Mouse (Mus musculus): Measurements from ENCODE around the gene Spon2.

Gene Spon2

DNA sequence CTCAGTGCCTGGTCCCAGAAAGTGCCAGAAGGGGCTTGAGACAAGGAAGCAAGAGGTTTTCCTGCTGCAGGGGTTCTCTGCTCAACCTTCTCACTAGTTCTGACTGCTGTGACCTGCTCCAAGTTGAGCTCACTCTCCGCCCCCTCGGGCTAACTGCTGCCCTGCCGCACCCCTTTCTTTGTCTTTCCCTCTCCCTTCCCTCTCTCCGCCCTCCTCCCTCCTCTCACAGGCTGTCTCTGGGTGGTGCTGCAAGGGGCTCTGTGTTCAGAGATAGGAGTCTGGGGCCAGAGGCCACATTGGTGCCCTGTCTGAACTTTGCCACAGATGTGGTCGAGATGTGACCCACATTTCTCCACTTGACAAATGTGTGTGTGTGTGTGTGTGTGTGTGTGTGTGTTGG, at the start of gene Spon2:
TSS of gene Spon2 (minus strand) at position 375 of the 400 bp plus-strand sequence.
- no peak for DNase-seq (ENCODE audit: low read depth, low spot score)

DNA sequence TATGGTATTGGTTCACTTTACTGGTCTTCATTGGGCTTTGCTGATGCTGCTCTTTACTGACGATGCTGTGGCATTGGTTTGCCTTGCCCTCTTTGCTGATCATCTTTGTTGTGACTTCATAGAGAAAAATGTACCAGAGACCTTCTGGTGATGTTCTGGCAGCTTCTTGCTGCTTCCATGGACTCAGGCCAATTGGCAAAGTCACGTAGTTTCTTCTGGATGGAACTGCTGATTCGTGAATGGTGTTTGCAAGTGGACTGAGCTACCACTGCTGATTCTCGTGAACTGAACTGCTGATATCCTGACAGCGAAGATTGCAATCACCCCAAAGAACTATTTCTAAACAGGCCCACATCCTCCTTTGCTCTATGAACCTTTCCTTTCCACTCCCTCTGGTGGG, 36.2 kb upstream of the Spon2 start:
- DNase-seq (ENCODE audit: low read depth, low spot score): no peak

DNA sequence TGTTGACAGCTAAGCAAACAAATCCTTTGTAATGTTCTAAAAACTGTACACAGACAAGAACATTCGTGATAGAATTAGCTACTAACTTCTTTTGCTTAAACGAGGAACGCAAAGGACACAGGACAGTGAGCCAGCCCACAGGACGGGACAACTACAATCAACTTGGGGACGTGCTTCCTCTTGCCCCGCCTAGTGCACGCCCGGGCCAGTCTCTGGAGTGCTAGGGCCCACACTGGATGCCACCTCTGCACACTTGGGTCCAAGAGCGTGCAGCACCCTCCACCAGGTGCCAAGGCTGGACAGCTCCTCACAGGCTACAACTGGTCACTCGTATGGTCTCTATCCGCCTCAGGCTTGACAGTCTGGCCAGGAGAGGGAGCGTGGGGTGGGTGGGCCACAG, 29.9 kb upstream of the Spon2 start:
- no peak for DNase-seq (ENCODE audit: low read depth, low spot score)

DNA sequence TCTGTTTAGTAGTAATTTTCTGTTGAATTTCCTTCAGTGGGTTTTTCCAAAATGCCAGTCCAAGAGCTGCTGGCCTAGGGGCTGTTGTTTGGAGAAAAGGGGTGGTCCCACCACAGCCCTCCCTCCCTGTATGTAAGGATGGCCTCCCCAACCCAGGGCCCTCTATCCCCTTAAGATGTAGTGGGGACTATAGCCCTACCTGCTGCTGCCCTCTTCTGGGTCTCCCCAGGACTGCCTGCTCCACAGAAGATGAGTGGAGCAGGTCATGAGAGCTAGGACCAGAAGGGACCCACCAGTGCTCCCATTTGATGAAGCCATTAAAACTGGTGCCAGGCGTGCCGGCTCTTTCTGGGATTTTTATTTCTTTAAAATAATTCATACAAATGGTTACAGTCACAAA, 29.1 kb upstream of the Spon2 start:
- DNase-seq (ENCODE audit: low read depth, low spot score): no peak

DNA sequence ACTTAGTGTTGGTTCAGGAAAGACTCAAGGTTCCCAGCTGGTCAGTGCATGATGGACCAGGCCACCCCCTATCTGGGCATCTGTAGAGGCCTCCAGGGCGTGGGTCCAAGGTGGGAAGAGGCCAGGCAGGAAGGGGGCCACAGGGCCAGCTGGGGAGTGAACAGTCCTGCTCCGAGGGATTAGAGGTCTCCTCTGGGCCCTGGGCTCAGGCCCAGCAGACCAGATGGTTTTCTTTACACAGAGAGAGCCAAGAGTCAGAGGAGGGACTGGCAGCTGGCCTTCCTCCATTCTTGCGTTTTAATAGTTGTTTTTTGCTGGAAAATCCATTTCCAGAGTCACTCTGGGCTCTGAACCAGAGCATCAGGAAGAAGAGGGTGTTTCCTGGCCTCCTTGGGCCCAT, 27.4 kb upstream of the Spon2 start:
- DNase-seq (ENCODE audit: low read depth, low spot score): no peak

DNA sequence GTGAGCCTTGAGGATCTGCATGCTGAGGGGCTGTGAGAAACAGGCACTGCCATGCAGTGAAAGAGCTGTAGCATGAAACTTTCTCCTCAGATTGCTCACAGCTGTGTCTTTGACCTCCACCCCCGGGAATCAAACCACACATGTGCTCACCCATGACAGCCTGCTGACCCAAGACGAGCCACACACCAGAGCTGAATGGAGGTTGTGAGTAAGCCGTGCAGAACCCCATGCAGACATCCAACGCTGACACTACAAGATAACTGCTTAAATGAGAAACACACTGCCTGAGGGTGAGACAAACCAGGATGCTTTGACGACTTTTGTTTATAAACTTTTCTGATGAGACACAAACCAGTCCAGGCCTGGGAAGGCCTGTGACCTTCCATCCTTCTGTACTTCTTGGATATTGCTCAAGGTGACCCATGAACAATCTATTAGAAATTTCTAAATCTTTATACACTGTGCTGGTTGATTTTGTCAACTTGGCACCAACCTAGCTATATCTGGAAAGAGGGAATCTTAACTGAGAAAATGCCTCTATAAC, 26.2 kb upstream of the Spon2 start:
- DNase-seq (ENCODE audit: low read depth, low spot score): no peak

DNA sequence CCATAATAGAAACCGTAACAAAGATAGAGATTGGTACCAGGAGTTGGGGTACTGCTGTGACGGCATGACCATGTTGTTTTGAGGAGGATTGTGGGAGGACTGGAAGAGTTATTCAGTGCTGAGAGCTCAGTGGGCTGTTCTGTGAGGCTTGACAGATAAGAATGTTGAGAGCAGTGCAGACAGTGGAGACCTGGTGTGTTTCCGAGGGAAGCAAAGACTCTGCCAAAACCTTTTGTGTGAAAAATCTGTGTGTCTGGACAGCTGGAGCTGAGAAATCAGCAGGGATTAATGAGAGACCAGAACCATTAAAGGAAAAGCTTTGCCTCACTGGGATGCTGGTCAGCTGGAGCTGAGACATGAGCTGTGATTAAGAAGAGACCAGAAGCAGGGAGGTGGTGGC, 21.7 kb upstream of the Spon2 start:
- no peak for DNase-seq (ENCODE audit: low read depth, low spot score)

DNA sequence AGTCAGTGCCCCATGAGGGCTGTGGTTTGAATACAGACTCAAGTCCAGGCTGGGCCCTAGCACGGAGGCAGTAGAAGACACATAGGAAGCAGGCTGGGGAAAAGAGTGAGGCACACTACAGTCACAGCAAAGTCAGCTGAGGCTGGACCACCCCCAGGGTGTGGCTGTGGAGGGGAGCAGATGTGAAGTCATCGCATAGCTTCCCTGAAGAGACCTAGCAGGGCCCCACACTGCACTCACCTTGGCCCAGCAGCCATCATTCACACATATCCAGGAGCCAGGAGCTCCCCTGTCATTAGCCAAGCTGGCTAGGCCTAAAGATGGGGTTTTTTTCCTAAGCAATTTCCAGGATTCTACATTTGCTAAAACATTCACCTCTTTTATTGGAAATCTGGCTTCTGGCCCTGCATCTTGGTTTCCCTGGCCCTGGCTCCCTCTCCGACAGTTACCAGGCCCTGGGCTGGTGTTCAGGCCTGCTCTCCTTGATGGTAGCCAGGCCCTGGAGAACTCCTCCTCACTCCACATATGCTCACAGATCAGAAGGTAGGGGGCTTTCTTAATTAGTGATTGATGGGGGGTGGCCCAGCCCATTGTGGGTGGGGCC, 21.0 kb upstream of the Spon2 start:
- no peak for DNase-seq (ENCODE audit: low read depth, low spot score)

DNA sequence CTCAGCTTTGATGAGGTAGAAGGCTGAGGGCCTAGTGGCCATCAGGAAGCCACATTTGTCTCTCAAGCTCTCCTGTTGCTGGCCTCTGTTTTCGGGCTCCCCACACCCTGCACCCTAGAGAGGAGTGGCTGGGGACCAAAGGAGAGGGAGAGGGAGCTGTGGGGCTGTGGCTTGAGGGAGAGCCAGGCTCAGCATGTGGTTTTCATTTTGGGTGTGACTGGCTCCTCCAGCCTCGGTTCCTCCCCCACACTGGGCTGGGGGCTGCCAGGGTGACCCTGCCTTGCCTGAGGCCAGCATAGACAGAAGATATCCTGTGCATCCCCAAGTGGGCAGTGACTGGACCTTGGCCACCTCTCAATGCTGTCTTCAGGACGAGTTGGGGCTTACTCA, 20.0 kb upstream of the Spon2 start:
- no peak for DNase-seq (ENCODE audit: low read depth, low spot score)

DNA sequence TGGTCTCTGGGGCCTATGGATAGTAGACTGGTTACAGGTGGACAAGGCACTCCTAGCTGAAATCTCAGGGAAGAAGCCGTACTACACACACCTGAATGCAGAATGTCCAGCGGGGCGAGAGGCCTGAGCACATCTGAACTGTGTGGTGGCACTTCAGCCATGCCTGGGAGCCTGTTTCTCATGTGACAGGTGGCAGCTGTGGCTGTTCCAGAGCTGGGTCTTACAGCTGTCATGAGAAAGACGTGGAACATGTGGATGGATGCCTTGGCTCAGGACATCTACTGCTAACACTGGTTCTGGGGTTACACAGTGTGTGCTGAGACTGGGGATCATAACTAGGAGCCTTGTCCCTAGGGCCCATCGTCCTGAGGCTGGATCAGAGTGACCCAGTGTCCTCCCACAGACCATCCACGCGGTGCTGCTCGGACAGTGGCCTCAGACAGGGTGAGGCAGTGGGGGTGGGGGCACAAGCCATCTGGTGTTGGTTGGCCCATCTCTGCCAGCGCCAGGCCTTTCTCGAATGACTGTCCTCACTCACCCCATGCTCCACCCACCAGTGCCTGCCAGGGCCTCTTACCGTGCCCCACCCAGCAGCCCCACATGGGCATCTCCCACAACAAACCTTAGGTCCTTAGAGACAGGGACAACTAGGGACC, 19.5 kb upstream of the Spon2 start:
- no peak for DNase-seq (ENCODE audit: low read depth, low spot score)

DNA sequence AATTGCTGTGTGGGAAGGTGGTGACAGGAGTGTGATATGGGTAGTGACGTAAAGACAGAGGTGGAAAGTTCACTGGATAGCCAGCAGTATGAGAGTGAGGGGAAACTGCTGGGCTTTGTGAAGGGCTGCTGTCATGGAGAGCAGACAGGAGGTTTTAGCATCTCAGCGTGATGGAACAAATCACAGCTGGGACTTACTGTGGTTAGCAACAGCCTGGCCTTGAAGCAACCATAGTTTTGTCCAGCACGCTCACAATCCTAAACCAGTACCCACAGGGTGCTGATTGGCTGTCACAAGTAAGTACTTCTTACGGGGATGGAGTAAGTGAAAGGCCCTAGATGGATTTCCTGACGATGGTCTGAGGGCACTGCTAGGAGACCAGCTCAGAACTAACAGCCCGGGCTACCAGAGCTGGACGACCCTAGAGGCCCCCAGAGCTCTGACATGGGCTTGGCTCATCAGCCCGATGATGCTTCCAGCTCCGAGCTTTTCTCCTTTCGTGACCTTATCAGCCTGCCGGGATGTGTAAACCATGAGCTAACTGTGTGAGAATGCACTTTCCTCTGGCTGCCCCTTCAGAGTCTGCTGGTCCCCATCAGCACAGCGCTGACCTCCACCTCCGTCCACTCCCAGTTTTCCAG, 16.3 kb upstream of the Spon2 start:
- no peak for DNase-seq (ENCODE audit: low read depth, low spot score)

DNA sequence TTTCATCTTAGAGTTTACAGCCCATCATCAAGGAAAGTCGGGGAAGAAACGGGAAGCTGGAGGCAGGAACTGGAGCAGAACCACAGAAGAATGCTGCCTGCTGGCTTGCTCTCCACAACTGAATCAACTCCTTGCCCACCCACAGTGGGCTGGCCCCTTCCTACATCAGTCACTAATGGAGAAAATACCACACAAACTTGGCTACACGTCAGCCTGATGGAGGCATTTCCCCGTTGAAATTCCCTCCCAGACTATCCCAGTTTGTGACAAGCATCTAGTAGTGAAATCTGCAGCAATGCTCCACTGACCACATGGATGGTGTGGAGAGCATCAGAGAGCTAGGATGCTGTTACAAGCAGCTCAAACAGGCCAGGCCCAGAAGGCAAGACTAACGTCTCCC, 14.5 kb upstream of the Spon2 start:
- no peak for DNase-seq (ENCODE audit: low read depth, low spot score)

DNA sequence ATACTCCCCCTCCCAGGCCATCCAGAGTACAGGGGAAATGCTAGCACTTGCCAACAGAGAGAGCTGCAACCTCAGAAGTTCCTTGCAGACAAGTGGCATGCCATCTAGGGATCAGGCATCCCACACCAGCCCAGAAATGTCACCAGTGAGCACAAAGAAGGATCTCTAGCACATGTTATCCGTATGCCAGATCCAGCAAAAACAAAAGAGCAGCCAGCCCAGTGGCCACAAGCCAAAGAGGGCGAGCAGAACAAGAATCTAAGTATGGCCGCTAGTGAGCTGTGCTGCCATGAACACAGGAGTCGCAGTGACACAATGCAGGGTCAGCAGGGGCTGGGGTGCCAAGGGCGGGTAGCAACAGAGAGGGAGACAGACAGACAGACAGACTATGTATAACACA, 12.0 kb upstream of the Spon2 start:
- no peak for DNase-seq (ENCODE audit: low read depth, low spot score)

DNA sequence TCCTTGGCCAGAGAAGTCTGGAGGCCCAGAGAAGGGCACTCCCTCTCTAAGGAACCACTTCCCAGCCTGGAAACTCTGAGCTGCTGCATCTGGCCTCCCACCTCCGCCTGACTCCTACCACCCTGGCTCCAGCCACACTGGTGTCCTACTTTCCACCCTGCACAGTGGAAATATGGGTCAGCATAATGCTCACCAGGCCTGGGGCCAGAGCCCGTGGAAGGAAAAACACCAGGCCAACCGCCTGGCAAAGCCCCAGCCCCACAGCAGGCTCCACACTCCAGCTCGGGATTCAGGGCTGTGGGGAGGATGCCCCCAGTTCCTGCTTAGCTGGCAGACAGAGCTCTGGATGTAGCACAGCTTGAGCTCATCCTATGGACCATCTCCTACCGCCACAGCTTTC, 10.2 kb upstream of the Spon2 start:
- no peak for DNase-seq (ENCODE audit: low read depth, low spot score)

DNA sequence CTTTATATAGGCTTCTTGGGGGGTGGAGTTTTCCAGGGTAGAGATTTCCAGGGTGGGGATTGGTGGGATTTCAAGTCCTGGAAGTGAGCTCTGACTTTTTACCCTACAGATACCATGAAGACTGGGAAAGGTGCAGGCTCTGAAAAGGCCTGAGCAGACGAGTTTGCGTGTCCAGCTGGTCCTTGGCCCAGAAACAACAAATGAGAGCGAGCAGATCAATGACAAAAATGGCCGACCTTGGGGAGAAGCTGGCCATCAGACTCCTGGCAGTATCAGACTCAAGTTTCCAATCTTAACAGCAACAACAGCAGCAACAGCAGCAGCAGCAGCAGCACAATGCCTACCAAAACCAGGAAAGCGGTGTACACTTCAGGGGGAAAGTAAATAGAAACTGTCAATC, 7.4 kb upstream of the Spon2 start:
- DNase-seq (ENCODE audit: low read depth, low spot score): no peak

DNA sequence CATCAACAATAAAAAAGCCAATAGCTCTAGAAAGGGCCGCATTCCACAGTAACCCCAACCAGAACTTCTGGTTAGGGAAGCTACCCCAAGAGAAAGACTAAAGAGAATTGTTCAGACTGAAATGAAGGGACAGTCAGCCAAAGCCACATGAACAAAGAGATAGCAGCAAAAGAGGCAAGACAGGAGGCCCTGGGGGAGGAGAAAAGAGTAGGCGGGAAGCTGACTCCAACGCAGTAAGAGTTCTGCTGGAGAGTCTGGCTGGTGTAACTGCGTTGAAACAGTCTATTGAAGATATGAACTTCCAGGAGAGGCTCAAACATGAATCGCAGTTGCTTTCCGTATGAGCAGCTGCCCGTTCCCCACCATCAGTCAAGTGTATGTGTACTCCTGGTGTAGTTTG, 6.2 kb upstream of the Spon2 start:
- DNase-seq (ENCODE audit: low read depth, low spot score): no peak

DNA sequence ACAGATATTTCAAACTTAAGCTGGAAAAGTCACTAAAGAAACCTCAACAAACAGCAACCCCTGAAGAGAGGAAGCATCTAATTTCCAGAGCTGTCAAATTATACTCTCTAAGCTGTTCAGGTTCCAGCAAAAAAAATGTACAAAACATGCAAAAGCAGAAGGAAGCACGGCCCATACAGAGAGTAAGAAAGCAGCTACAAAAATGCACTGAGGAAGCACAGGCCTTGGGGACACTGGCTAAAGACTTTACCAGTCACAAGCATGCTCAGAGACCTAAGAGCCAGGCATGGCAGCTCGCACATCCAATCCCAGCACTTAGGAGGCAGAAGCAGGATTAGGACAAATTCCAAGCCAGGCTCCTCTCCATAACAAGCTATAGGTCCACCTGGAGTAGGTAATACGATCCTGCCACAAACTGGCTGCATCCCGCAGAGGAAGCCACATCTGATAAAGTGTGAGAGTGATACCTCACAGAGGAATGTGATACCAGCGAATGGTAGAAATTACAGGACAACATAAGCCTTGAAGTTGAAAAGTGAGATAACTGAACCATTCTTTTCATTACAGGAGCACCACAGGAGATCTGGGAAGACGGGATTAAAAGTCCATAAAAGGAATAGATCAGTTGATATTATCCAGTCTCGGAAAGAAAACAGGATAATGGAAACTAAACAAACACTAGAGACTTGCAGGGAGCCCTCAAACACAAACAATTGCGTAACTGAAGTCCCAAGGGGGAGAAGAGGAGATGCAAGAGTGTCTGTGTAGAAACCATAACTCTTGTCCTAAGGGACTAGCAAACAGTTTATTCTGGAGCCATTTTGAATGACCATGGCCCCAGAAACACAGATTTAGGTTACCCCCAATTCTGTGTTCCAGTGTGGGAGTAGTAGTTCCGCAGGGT, 4.8 kb upstream of the Spon2 start:
- no peak for DNase-seq (ENCODE audit: low read depth, low spot score)

DNA sequence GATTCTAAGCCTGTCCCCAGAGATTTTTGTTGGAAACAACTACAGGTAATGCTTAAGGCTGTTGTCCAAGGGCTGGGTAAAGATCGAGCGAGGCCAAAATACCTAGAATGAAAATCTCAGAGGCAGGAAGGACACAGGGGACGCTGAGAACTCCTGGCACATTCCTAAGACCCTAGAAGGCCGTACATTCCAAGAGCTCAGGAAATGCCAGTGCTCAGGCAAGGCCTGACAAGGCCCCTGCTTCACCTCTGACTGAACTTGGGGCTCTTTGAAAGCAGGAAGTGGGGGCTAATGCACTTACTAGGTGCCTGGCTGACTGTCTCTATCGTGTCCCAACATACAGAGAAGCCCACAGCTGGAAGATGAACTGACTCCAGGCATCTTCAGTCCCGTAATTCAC, 4.1 kb upstream of the Spon2 start:
- DNase-seq (ENCODE audit: low read depth, low spot score): no peak

DNA sequence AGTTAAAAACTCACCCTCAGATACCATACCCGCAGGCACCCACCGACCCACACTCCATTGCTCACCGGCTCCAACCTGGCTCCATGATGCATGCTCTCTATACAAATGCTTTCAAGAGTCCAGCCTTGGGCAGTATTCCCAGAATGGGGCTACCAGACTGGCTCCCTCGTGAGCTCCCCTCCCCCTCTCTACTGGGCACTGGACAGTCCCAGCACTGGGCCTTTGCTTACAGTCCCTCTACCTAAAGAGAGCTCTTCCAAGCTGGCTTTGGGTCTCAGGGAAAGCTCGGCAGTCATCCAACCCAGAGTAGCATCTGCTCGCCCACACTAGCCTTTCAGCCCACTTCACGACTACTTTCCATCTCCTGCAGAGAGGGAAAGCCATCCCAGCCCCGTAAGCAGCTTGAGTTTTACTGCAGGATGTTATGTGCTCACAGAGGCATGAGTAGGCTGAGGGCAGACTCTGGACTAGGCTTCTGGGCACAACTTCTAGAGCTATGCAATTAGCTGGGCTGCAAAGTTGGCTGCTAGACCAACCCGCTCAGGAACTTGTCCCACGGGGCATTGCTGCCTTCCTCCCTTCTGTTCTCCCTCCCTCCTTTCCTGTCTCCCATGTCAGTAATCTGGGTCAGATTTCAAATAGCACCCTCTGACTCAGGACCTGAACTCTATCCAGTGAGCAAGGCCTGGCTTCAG, 2.2 kb upstream of the Spon2 start:
- no peak for DNase-seq (ENCODE audit: low read depth, low spot score)

DNA sequence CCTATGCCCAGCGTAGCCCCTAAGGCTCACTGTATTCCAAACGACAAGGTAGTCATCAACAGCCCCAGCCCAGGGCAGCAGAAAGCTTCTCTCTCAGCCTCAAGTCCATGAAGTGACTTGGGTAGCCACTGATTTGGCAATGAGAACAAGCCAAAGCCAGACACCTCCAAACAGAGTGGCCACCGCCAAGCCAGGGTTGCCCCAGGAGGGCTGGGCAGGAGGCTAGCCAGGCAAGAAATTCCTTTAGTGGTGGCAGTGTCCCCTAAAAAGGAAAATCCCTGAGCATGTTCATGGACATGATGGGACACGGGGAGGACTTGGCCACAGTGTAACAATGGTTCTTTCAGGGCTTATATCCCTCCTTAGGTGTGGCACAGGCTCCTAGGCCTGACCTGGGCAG, 1.6 kb upstream of the Spon2 start:
- no peak for DNase-seq (ENCODE audit: low read depth, low spot score)

DNA sequence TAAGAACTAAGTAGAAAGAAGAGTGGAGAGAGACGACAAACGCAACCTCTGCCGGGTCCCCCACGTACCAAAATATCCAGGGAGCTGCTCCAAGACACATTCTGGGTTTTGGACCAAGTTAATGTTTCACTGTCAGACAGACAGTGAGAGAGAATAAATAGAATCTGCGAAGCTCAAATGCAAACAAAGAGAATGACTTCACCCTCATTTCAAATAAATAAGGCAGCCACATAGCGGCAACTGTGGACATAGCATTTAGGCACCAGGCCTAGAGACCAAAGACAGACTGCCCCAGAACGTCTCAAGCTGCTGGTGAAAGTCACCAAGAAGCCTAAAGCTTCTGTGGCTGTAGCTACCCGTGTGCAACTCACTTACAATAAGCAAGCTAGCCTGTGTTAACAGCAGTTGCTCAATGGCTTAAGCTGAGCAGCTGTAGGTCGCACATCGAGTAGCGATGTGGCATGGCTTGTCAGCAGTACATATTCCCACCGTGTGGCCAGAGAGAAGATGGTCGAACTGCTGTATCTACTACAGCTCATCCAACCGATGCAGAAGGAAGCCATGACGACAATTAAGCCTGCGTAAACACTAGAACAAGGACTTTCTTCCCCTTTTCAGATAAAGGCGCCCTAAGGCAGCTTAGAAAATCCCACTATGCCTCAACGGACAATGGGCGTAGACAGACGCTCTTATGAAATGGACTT, 643 bp upstream of the Spon2 start:
- DNase-seq (ENCODE audit: low read depth, low spot score): no peak

Data from embryo, embryonic 11.5 days (tissue).